Mouse (Mus musculus) MEL (cell line): ENCODE data around the gene Cxcl17. TPM values are rescaled to one million over a fixed set of nuclear protein-coding genes. Genes with fewer than 3 reads are reported as not detected.

Experiments used
- DNase-seq: peaks from one replicate; pipeline ENCODE4 v3.0.0; 2011; ENCODE audit warnings: low read depth, low spot score
- H3K27ac ChIP-seq: 2 replicates; pipeline ENCODE4 v1.5.1; 2012; ENCODE audit warnings: low read depth, mild to moderate bottlenecking, control low read depth, low read length, moderate library complexity; ENCODE audit not compliant: control insufficient read depth
- H3K27me3 ChIP-seq, 2 experiments: fragments of 150-350 bp in 1 of 2; sonication (generic) in 1 of 2; 2 replicates each; pipeline ENCODE4 v1.6.1; 2012; ENCODE audit warnings: low read length in 2 of 2, mild to moderate bottlenecking in 2 of 2, improper control_type of control experiment in 1 of 2, moderate library complexity in 1 of 2; ENCODE audit not compliant: insufficient read depth in 2 of 2, control insufficient read depth in 1 of 2
- H3K36me3 ChIP-seq, 2 experiments: 2 replicates each; pipeline ENCODE4 v1.6.1; 2012 to 2014; ENCODE audit warnings: low read length in 2 of 2, improper control_type of control experiment in 1 of 2, inconsistent platforms in 1 of 2, mild to moderate bottlenecking in 1 of 2; ENCODE audit not compliant: insufficient read depth in 2 of 2, control insufficient read depth in 1 of 2
- H3K4me1 ChIP-seq, 2 experiments: fragments of 150-350 bp in 1 of 2; sonication (generic) in 1 of 2; 2 replicates each; pipeline ENCODE4 v1.6.1; 2012; ENCODE audit warnings: low read length in 2 of 2, improper control_type of control experiment in 1 of 2, mild to moderate bottlenecking in 1 of 2; ENCODE audit not compliant: insufficient read depth in 2 of 2, control insufficient read depth in 1 of 2
- H3K4me3 ChIP-seq, 2 experiments: fragments of 150-350 bp in 1 of 2; sonication (generic) in 1 of 2; 2 replicates each; pipeline ENCODE4 v1.5.1; 2012; ENCODE audit warnings: low read depth in 2 of 2, low read length in 2 of 2, mild to moderate bottlenecking in 2 of 2, moderate library complexity in 2 of 2, control low read depth in 1 of 2, improper control_type of control experiment in 1 of 2; ENCODE audit not compliant: control insufficient read depth in 1 of 2, insufficient read depth in 1 of 2
- H3K79me2 ChIP-seq: 2 replicates; pipeline ENCODE4 v1.6.1; 2012; ENCODE audit warnings: mild to moderate bottlenecking, low read length, moderate library complexity; ENCODE audit not compliant: control insufficient read depth, poor library complexity, insufficient read depth
- H3K9ac ChIP-seq: 2 replicates; pipeline ENCODE4 v1.6.1; 2012; ENCODE audit warnings: low read depth, mild to moderate bottlenecking, control low read depth, low read length, moderate library complexity; ENCODE audit not compliant: control insufficient read depth, poor library complexity, severe bottlenecking
- H3K9me3 ChIP-seq: fragments of 150-350 bp; sonication (generic); replicated peaks from 2 replicates; pipeline ENCODE4 v1.6.1; 2012; ENCODE audit warnings: mild to moderate bottlenecking, low read length, improper control_type of control experiment, moderate library complexity; ENCODE audit not compliant: insufficient read depth
- BHLHE40 ChIP-seq: IDR thresholded peaks from 2 replicates; pipeline ENCODE4 v1.6.1; 2012; ENCODE audit warnings: low read depth, mild to moderate bottlenecking, inconsistent platforms, low read length, improper control_type of control experiment, borderline replicate concordance
- CHD1 ChIP-seq: IDR thresholded peaks from 2 replicates; pipeline ENCODE4 v1.6.1; 2012; ENCODE audit warnings: low read depth, mild to moderate bottlenecking, inconsistent platforms, low read length, improper control_type of control experiment
- E2F4 ChIP-seq: IDR thresholded peaks from 2 replicates; pipeline ENCODE4 v1.6.1; 2011; ENCODE audit warnings: low read depth, low read length, improper control_type of control experiment, borderline replicate concordance
- ELF1 ChIP-seq: IDR thresholded peaks from 2 replicates; pipeline ENCODE4 v1.6.1; 2014; ENCODE audit warnings: low read depth, mild to moderate bottlenecking, inconsistent platforms, low read length, improper control_type of control experiment, moderate library complexity
- GABPA ChIP-seq: IDR thresholded peaks from 2 replicates; pipeline ENCODE4 v1.6.1; 2012; ENCODE audit warnings: low read depth, mild to moderate bottlenecking, inconsistent platforms, low read length, improper control_type of control experiment, moderate library complexity
- HCFC1 ChIP-seq: IDR thresholded peaks from 2 replicates; pipeline ENCODE4 v1.6.1; 2012; ENCODE audit warnings: low read depth, mild to moderate bottlenecking, inconsistent platforms, low read length, improper control_type of control experiment, moderate library complexity
- KAT2A ChIP-seq: conservative IDR thresholded peaks from 2 replicates; pipeline ENCODE4 v1.6.1; 2012; ENCODE audit warnings: low read depth, low read length, improper control_type of control experiment, inconsistent platforms
- MAX ChIP-seq: IDR thresholded peaks from 2 replicates; pipeline ENCODE4 v1.6.1; 2011; ENCODE audit warnings: low read length, improper control_type of control experiment
- MAZ ChIP-seq: IDR thresholded peaks from 2 replicates; pipeline ENCODE4 v1.6.1; 2012; ENCODE audit warnings: low read depth, mild to moderate bottlenecking, inconsistent platforms, low read length, improper control_type of control experiment
- MYB ChIP-seq: IDR thresholded peaks from 2 replicates; pipeline ENCODE4 v1.6.1; 2011; ENCODE audit warnings: mild to moderate bottlenecking, low read depth, low read length, improper control_type of control experiment
- MYC ChIP-seq: IDR thresholded peaks from 2 replicates; pipeline ENCODE4 v1.6.1; 2011; ENCODE audit warnings: low read depth, mild to moderate bottlenecking, low read length, improper control_type of control experiment, moderate library complexity
- NELFE ChIP-seq: IDR thresholded peaks from 2 replicates; pipeline ENCODE4 v1.6.1; 2011; ENCODE audit warnings: low read depth, low read length, improper control_type of control experiment
- POLR2AphosphoS2 ChIP-seq: IDR thresholded peaks from 2 replicates; pipeline ENCODE4 v1.6.1; 2011; ENCODE audit warnings: low read length, improper control_type of control experiment
- POLR2AphosphoS5 ChIP-seq: IDR thresholded peaks from 2 replicates; pipeline ENCODE4 v1.6.1; 2012; ENCODE audit warnings: low read depth, borderline replicate concordance, mild to moderate bottlenecking, inconsistent platforms, low read length, moderate library complexity, mixed read lengths
- RAD21 ChIP-seq: IDR thresholded peaks from 2 replicates; pipeline ENCODE4 v1.6.1; 2011; ENCODE audit warnings: mild to moderate bottlenecking, low read depth, low read length, improper control_type of control experiment
- RCOR1 ChIP-seq: IDR thresholded peaks from 2 replicates; pipeline ENCODE4 v1.6.1; 2012; ENCODE audit warnings: low read depth, mild to moderate bottlenecking, inconsistent platforms, low read length, improper control_type of control experiment
- TAL1 ChIP-seq: IDR thresholded peaks from 2 replicates; pipeline ENCODE4 v1.6.1; 2012; ENCODE audit warnings: mild to moderate bottlenecking, inconsistent platforms, low read length, moderate library complexity, mixed read lengths
- UBTF ChIP-seq: IDR thresholded peaks from 2 replicates; pipeline ENCODE4 v1.6.1; 2012; ENCODE audit warnings: low read depth, mild to moderate bottlenecking, inconsistent platforms, low read length, improper control_type of control experiment, moderate library complexity, borderline replicate concordance; ENCODE audit not compliant: insufficient read depth
- ZC3H11A ChIP-seq: IDR thresholded peaks from 2 replicates; pipeline ENCODE4 v1.6.1; 2012; ENCODE audit warnings: low read depth, mild to moderate bottlenecking, inconsistent platforms, low read length, improper control_type of control experiment
- ZKSCAN1 ChIP-seq: IDR thresholded peaks from 2 replicates; pipeline ENCODE4 v1.6.1; 2012; ENCODE audit warnings: low read depth, mild to moderate bottlenecking, inconsistent platforms, low read length, improper control_type of control experiment, moderate library complexity
- ZMIZ1 ChIP-seq: IDR thresholded peaks from 2 replicates; pipeline ENCODE4 v1.6.1; 2012; ENCODE audit warnings: low read depth, mild to moderate bottlenecking, inconsistent platforms, low read length, improper control_type of control experiment, moderate library complexity
- ZNF384 ChIP-seq: IDR thresholded peaks from 2 replicates; pipeline ENCODE4 v1.6.1; 2012; ENCODE audit warnings: low read depth, mild to moderate bottlenecking, inconsistent platforms, low read length, improper control_type of control experiment
- polyA plus RNA-seq, 2 experiments: library from polyadenylated mRNA; stranded (reverse) in 1 of 2; unstranded in 1 of 2; fragments of >175 nt in 1 of 2; fragments of >200 nt in 1 of 2; gene quantifications; 2 replicates each; pipeline versions ENCODE4 v1.2.1 to v1.2.4; 2012; ENCODE audit warnings: low replicate concordance in 2 of 2, low read depth in 1 of 2; ENCODE audit not compliant: insufficient read length in 2 of 2, insufficient read depth in 1 of 2, missing spikeins in 1 of 2
- total RNA-seq: library from RNA; depleted of rRNA; stranded (reverse); fragments of 300-350 nt; gene quantifications from 2 replicates; pipeline ENCODE4 v1.2.3, GENCODE M21; 2012

Cxcl17 gene
- total and polyA plus RNA-seq, 3 experiments, result not detected

- H3K36me3 ChIP-seq, result peaks cover 0 to 23% of the 10 kb centered on the region in 2 experiments; a peak in 2 of 4 replicates
- peaks cover 15 to 31% of the 10 kb centered on the region in 2 experiments for H3K4me1 ChIP-seq
These were observed 20.7 kb downstream of the Cxcl17 start for GRCm38 (mm10) chr7:25391856-25392453.

DNA sequence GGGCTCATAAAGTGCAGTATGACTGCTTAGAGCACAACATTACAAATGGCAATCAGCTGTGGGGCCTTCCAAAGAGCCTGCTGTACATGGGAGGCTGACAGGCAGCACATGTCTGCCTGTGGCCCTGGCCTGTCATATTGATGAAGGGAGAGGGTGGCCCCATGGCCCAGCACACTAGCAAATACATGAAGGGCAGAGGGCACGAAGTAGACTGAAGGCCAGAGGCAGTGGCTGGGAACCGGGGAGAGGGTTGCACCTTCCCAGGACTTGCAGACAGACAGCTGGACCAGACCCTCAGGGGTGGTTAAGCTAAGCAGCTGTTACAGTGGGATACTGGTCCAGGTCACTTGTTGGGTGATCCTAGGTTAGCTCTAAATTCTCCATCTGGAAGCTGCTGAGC is 21.7 kb downstream of the Cxcl17 start:
- H3K4me1 ChIP-seq, result peaks cover 20 to 29% of the 10 kb centered on the region in 2 experiments
- no peak overlapping the region for H3K4me3 ChIP-seq
- peaks cover 0 to 25% of the 10 kb centered on the region in 2 experiments; a peak in 2 of 4 replicates for H3K36me3 ChIP-seq
- DNase-seq, result no peak
- no peaks in the 10 kb centered on the region for H3K9me3 ChIP-seq
- no peak overlapping the region for H3K27ac ChIP-seq
- no peaks in the 10 kb centered on the region for H3K27me3 ChIP-seq
- TF ChIP-seq GABPA (no peak), ZMIZ1 (no peak), ZC3H11A (no peak), UBTF (no peak), RCOR1 (no peak), E2F4 (no peak), MYC (no peak), NELFE (no peak), BHLHE40 (no peak), ELF1 (no peak), CHD1 (no peak), KAT2A (no peak), TAL1 (no peak), MYB (no peak), RAD21 (no peak), HCFC1 (no peak)
- TF ChIP-seq, all 39 proteins: peak for 0
- Histone ChIP-seq H3K9ac (no peak overlapping the region), H3K79me2 (no peaks in the 10 kb centered on the region; the same call in 1 of the 2 replicates)

More at GRCm38 (mm10) chr7:25391856-25392453, 20.7 kb downstream of the Cxcl17 start:
- Histone ChIP-seq H3K4me3 (no peak overlapping the region), H3K79me2 (no peaks in the 10 kb centered on the region; the same call in 1 of the 2 replicates), H3K9me3 (no peaks in the 10 kb centered on the region), H3K27ac (no peak overlapping the region), H3K9ac (no peak overlapping the region), H3K27me3 (no peaks in the 10 kb centered on the region)
- DNase-seq, result no peak
- TF ChIP-seq MAZ, result no peak
- TF ChIP-seq ZNF384, result no peak
- TF ChIP-seq ZKSCAN1, result no peak
- no peak for TF ChIP-seq MAX
- TF ChIP-seq POLR2AphosphoS5, result no peak
- no peak for TF ChIP-seq MYC
- TF ChIP-seq RCOR1, result no peak
- no peak for TF ChIP-seq POLR2AphosphoS2
